Mouse (Mus musculus) right cerebral cortex, postnatal 10 days (tissue): ENCODE results near the gene Sox6.
"Not testable (repeated sequence)": the region's sequence is repeated elsewhere in the genome, so short reads cannot be mapped to it uniquely, and the experiment has no call there.

Source experiments
- DNase-seq, 2 experiments: peaks; one replicate each; pipeline ENCODE4 v3.0.0; 2021; ENCODE audit warnings: low spot score in 2 of 2

Sox6 gene

GRCm38 (mm10) chr7:116038511-116038910 is at the start of gene Sox6:
Gene Sox6 (minus strand): TSS chr7:116038796.
- no peak for DNase-seq

- not testable (repeated sequence) for DNase-seq
These were observed 45.8 kb upstream of the Sox6 start, which contains the start of gene Gm4353 for GRCm38 (mm10) chr7:116084366-116084765. Gene Gm4353 (minus strand): TSS chr7:116084635.

GRCm38 (mm10) chr7:116060739-116061138 is 22.1 kb upstream of the Sox6 start:
- DNase-seq: peak in 1 of 2 experiments; percentile 28

GRCm38 (mm10) chr7:116040470-116041019 is 1.9 kb upstream of the Sox6 start:
- no peak for DNase-seq

GRCm38 (mm10) chr7:116039538-116040466 is 1.2 kb upstream of the Sox6 start:
- peak; percentile 91 to 92 for DNase-seq

GRCm38 (mm10) chr7:116039196-116039537 is 571 bp upstream of the Sox6 start, which contains the start of gene 1110004F10Rik:
Gene 1110004F10Rik (plus strand): TSS chr7:116039397.
- DNase-seq: no peak

- no peak for DNase-seq
These were observed 572 bp downstream of the Sox6 start for GRCm38 (mm10) chr7:116038024-116038423.

GRCm38 (mm10) chr7:116036591-116037555 is 1.7 kb downstream of the Sox6 start:
- no peak for DNase-seq

GRCm38 (mm10) chr7:116035504-116035903 is 3.1 kb downstream of the Sox6 start:
- DNase-seq: no peak

GRCm38 (mm10) chr7:116034282-116034758 is 4.3 kb downstream of the Sox6 start:
- DNase-seq: peak; percentile 66 to 75

- DNase-seq: peak; percentile 65 to 71
These were observed 5.0 kb downstream of the Sox6 start for GRCm38 (mm10) chr7:116033371-116034241.

- DNase-seq: peak; percentile 81 to 90
These were observed 5.8 kb downstream of the Sox6 start for GRCm38 (mm10) chr7:116032596-116033307.

GRCm38 (mm10) chr7:116031718-116032595 is 6.6 kb downstream of the Sox6 start:
- peak; percentile 35 to 51 for DNase-seq

GRCm38 (mm10) chr7:116031388-116031717 is 7.2 kb downstream of the Sox6 start:
- DNase-seq: no peak

- DNase-seq: peak; percentile 44 to 53
These were observed 7.8 kb downstream of the Sox6 start for GRCm38 (mm10) chr7:116030597-116031387.

- no peak for DNase-seq
These were observed 8.6 kb downstream of the Sox6 start for GRCm38 (mm10) chr7:116029991-116030390.

GRCm38 (mm10) chr7:116002726-116003125 is 35.9 kb downstream of the Sox6 start:
- no peak for DNase-seq

- DNase-seq: no peak
These were observed 50.4 kb downstream of the Sox6 start for GRCm38 (mm10) chr7:115988109-115988779.
